ENCODE assay signal across 17 mouse cellular contexts in genomic region chr10:95306824-95307552, GRCm38 (mm10). TPM values are rescaled to one million over a fixed set of nuclear protein-coding genes. Genes with fewer than 3 reads are reported as not detected.
A peak's percentile ranks its signal among the peaks of the same experiment; 100 is the strongest.
DNase-seq lines count a peak whose midpoint lies in the region; ATAC-seq and TF ChIP-seq lines count a peak whose summit lies in the region.
"Had no signal": no experiment of that assay in that cellular context is flagged by ENCODE, and none has a peak within 500 bp of the region (broad histone marks: within the 10 kb centered on the region; RNA-seq: fewer than 3 reads in every experiment).

No protein-coding gene starts in this region.

- ATAC-seq in liver, embryonic 11.5 days (replicated peaks; ENCODE audit: low FRiP score): no peak
- ATAC-seq in embryonic facial prominence, embryonic 13.5 days (ENCODE audit: insufficient number of reproducible peaks, insufficient read depth, low FRiP score, low TSS enrichment, low read depth): no peak

- H3K27me3 ChIP-seq in liver, adult 2 months (ENCODE audit: control insufficient read depth, insufficient read depth, low read length): no peaks in the 10 kb centered on the region
- no peaks in the 10 kb centered on the region for H3K27me3 ChIP-seq in liver, embryonic 11.5 days (replicated peaks; ENCODE audit: control insufficient read depth, insufficient read depth, low read length)
- no peaks in the 10 kb centered on the region for H3K27me3 ChIP-seq in embryonic facial prominence, embryonic 13.5 days
- H3K27me3 ChIP-seq: hindbrain, embryonic 13.5 days had no signal

- H3K4me2 ChIP-seq in liver, embryonic 11.5 days: no peak overlapping the region
- H3K4me2 ChIP-seq in embryonic facial prominence, embryonic 13.5 days: no peak overlapping the region
- H3K4me2 ChIP-seq: hindbrain, embryonic 13.5 days; midbrain, embryonic 12.5 days; neural tube, embryonic 12.5 days had no signal

- H3K27ac ChIP-seq in liver, adult 2 months (replicated peaks; ENCODE audit: insufficient read depth, low read depth, low read length): peak overlapping the region; percentile 27; the same call in 1 of the 2 replicates
- no peak overlapping the region for H3K27ac ChIP-seq in liver, embryonic 11.5 days (ENCODE audit: low read depth, low read length)
- H3K27ac ChIP-seq in embryonic facial prominence, embryonic 13.5 days: peak overlapping the region; percentile 72
- no peak overlapping the region for H3K27ac ChIP-seq in left cerebral cortex, adult 2 months
- H3K27ac ChIP-seq: hindbrain, embryonic 13.5 days; layer of hippocampus, adult 2 months; liver, embryonic 14.5 days; midbrain, embryonic 12.5 days; neural tube, embryonic 12.5 days had no signal

- peaks cover 3% of the 10 kb centered on the region; the same call in 1 of the 2 replicates for H3K79me2 ChIP-seq in liver, adult 2 months (ENCODE audit: control insufficient read depth, insufficient read depth, low read length)

- no peak for TF ChIP-seq POLR2A in liver, adult 2 months (IDR thresholded peaks at IDR 0.05; ENCODE audit: extremely low read depth, insufficient read depth, low read length)

- H3K4me3 ChIP-seq in liver, adult 2 months (ENCODE audit: insufficient read depth, low read depth, low read length): no peak overlapping the region
- no peak overlapping the region for H3K4me3 ChIP-seq in liver, embryonic 11.5 days (ENCODE audit: low read depth, low read length)
- H3K4me3 ChIP-seq in embryonic facial prominence, embryonic 13.5 days: no peak overlapping the region
- H3K4me3 ChIP-seq in left cerebral cortex, adult 2 months: no peak overlapping the region
- H3K4me3 ChIP-seq: hindbrain, embryonic 13.5 days; layer of hippocampus, adult 2 months; midbrain, embryonic 12.5 days; neural tube, embryonic 12.5 days had no signal

- DNase-seq in heart, adult 11 months: peak; percentile 67
- no peak for DNase-seq in heart, postnatal 4 days
- DNase-seq in liver, adult 2 months (ENCODE audit: extremely low read depth, low read depth, low spot score): no peak
- DNase-seq in liver, embryonic 11.5 days (ENCODE audit: low spot score): no peak
- peak; percentile 86 for DNase-seq in lung, postnatal 36 days
- no peak for DNase-seq in cerebellum, postnatal 4 days (ENCODE audit: low spot score in 2 of 2)
- DNase-seq in left cerebral cortex, adult 2 months (ENCODE audit: extremely low spot score in 1 of 2, low spot score in 2 of 2): no peak
- DNase-seq: adrenal gland, postnatal 10 days; B cell, adult 2 months; cerebellum, postnatal 36 days; thymus, postnatal 14 days had no signal

- TF ChIP-seq CTCF in liver, adult 2 months (IDR thresholded peaks at IDR 0.05; ENCODE audit: low read depth, low read length): no peak
- no peak for TF ChIP-seq CTCF in left cerebral cortex, adult 2 months (IDR thresholded peaks at IDR 0.05)

- H3K9ac ChIP-seq in liver, adult 2 months (ENCODE audit: low read depth, low read length): no peak overlapping the region
- H3K9ac ChIP-seq in liver, embryonic 11.5 days (ENCODE audit: low read depth, low read length): no peak overlapping the region
- H3K9ac ChIP-seq in embryonic facial prominence, embryonic 13.5 days: no peak overlapping the region
- H3K9ac ChIP-seq: hindbrain, embryonic 13.5 days; liver, embryonic 14.5 days; midbrain, embryonic 12.5 days; neural tube, embryonic 12.5 days had no signal

- 66% methylated on average over 11 of the region's 11 CpGs for WGBS in liver, adult 2 months
- 66% methylated on average over 11 of the region's 11 CpGs for WGBS in liver, embryonic 11.5 days
- WGBS in embryonic facial prominence, embryonic 13.5 days: 46% methylated on average over 11 of the region's 11 CpGs

- intact Hi-C loops in left cerebral cortex, adult 2 months (cut with DNase I): no loop called here

- H3K4me1 ChIP-seq in liver, adult 2 months (ENCODE audit: control insufficient read depth, insufficient read depth, low read length): peaks cover 9% of the 10 kb centered on the region
- H3K4me1 ChIP-seq in liver, embryonic 11.5 days (replicated peaks; ENCODE audit: control insufficient read depth, insufficient read depth, low read length): peaks cover 4% of the 10 kb centered on the region
- H3K4me1 ChIP-seq in embryonic facial prominence, embryonic 13.5 days: peaks cover 27% of the 10 kb centered on the region

- H3K9me3 ChIP-seq in liver, embryonic 11.5 days (ENCODE audit: control insufficient read depth, low read length): no peaks in the 10 kb centered on the region
- no peaks in the 10 kb centered on the region for H3K9me3 ChIP-seq in embryonic facial prominence, embryonic 13.5 days
- H3K9me3 ChIP-seq: hindbrain, embryonic 13.5 days; midbrain, embryonic 12.5 days; neural tube, embryonic 12.5 days had no signal

- no peaks in the 10 kb centered on the region for H3K36me3 ChIP-seq in liver, adult 2 months (ENCODE audit: control insufficient read depth, insufficient read depth, low read length)
- no peaks in the 10 kb centered on the region for H3K36me3 ChIP-seq in liver, embryonic 11.5 days (ENCODE audit: control insufficient read depth, insufficient read depth, low read length)
- no peaks in the 10 kb centered on the region for H3K36me3 ChIP-seq in embryonic facial prominence, embryonic 13.5 days
- H3K36me3 ChIP-seq: hindbrain, embryonic 13.5 days; midbrain, embryonic 12.5 days; neural tube, embryonic 12.5 days had no signal

RNA-seq across cellular contexts. Expression of gene Cradd, which starts 16.9 kb away (rescaled TPM):
- total RNA-seq in heart, postnatal 4 days (2021): 10 to 100 TPM; 11.3 to 12.2 TPM
- total RNA-seq in liver, adult 2 months (2014; rRNA removed): 8.9 and 10.6 TPM in 2 replicates
- 24.7 and 34.7 TPM in 2 replicates for polyA plus RNA-seq in liver, adult 2 months (2012; rRNA removed)
- 10.1 and 10.5 TPM in 2 replicates for polyA plus RNA-seq in liver, embryonic 11.5 days (2014; fragmentation: Nextera tagmentation; extraction: Ambion mirVana)
- polyA plus RNA-seq in embryonic facial prominence, embryonic 13.5 days (2015; fragmentation: Nextera tagmentation; extraction: Ambion mirVana): 10.4 and 10.7 TPM in 2 replicates
- 1 to 10 TPM; 5.6 to 5.9 TPM for total RNA-seq in left cerebral cortex, adult 2 months (2021)

Comparison
In these comparisons a context has a peak if more than half of its experiments do, and no peak if none do; other contexts are left out.
1. DNase-seq: peak in heart, adult 11 months (single experiment) and lung, postnatal 36 days (single experiment); none in heart, postnatal 4 days (single experiment), liver, adult 2 months (single experiment), liver, embryonic 11.5 days (single experiment), cerebellum, postnatal 4 days (0 of 2) and left cerebral cortex, adult 2 months (0 of 2).
2. H3K27ac ChIP-seq: peak in liver, adult 2 months (single experiment) and embryonic facial prominence, embryonic 13.5 days (single experiment); none in liver, embryonic 11.5 days (single experiment) and left cerebral cortex, adult 2 months (single experiment).